Mouse (Mus musculus) myocyte (in vitro differentiated cells): ENCODE data around the gene Defb19.

Experiments used
- CEBPB ChIP-seq: IDR thresholded peaks from 2 replicates; pipeline ENCODE4 v1.6.1; 2011; ENCODE audit warnings: mild to moderate bottlenecking, moderate library complexity; ENCODE audit not compliant: poor library complexity, insufficient read depth, severe bottlenecking
- E2F4 ChIP-seq: IDR thresholded peaks from one replicate; pipeline ENCODE4 v1.6.1; 2011; ENCODE audit warnings: mild to moderate bottlenecking, control low read depth, moderate library complexity; ENCODE audit not compliant: insufficient read depth
- MAX ChIP-seq: IDR thresholded peaks from one replicate; pipeline ENCODE4 v1.6.1; 2011; ENCODE audit warnings: low read depth, mild to moderate bottlenecking, control low read depth
- MYOD1 ChIP-seq, 3 experiments: IDR thresholded peaks; one replicate each; pipeline ENCODE4 v1.6.1; 2011; ENCODE audit warnings: control low read depth in 2 of 3, low read depth in 2 of 3, mild to moderate bottlenecking in 2 of 3, moderate library complexity in 1 of 3; ENCODE audit not compliant: insufficient read length in 2 of 3, control insufficient read depth in 1 of 3
- MYOG ChIP-seq, 3 experiments: IDR thresholded peaks; one replicate each; pipeline ENCODE4 v1.6.1; 2011; ENCODE audit warnings: control low read depth in 2 of 3, low read depth in 2 of 3, mild to moderate bottlenecking in 2 of 3; ENCODE audit not compliant: insufficient read length in 2 of 3, control insufficient read depth in 1 of 3, insufficient read depth in 1 of 3
- POLR2A ChIP-seq: IDR thresholded peaks from one replicate; pipeline ENCODE4 v1.6.1; 2011; ENCODE audit warnings: low read depth, mild to moderate bottlenecking, control low read depth, moderate library complexity; ENCODE audit not compliant: insufficient read length
- POLR2AphosphoS2 ChIP-seq: IDR thresholded peaks from one replicate; pipeline ENCODE4 v1.6.1; 2011; ENCODE audit warnings: low read depth, control low read depth; ENCODE audit not compliant: insufficient read length
- REST ChIP-seq: IDR thresholded peaks from one replicate; pipeline ENCODE4 v1.6.1; 2011; ENCODE audit warnings: mild to moderate bottlenecking, control low read depth, moderate library complexity; ENCODE audit not compliant: insufficient read depth, insufficient read length
- SRF ChIP-seq: IDR thresholded peaks from one replicate; pipeline ENCODE4 v1.6.1; 2011; ENCODE audit warnings: low read depth; ENCODE audit not compliant: control insufficient read depth, insufficient read length
- TCF12 ChIP-seq: IDR thresholded peaks from one replicate; pipeline ENCODE4 v1.6.1; 2011; ENCODE audit warnings: mild to moderate bottlenecking, control low read depth; ENCODE audit not compliant: poor library complexity, insufficient read depth, severe bottlenecking
- USF1 ChIP-seq: IDR thresholded peaks from one replicate; pipeline ENCODE4 v1.6.1; 2011; ENCODE audit warnings: low read depth, mild to moderate bottlenecking, control low read depth, moderate library complexity

DNA sequence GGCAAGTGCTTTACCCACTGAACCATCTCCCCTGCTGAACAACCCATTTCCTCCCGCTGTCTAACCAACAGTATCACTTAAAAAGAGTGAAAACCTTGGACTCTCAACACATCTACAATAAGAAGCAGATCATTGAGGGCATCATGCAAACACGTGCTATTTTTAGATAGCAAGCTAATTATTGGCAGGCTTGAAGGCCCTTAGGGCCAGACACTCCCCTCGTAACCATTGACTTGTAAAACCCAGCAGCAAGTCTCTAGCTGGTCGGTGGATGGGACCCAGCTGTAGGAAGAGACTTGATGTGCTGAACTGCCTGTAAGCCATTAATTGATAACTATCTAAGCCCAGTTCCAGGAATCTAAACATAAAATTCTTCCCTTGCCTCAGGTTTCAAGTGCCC lies 36.6 kb downstream of the Defb19 start:
- TF ChIP-seq USF1, result no peak
- no peak for TF ChIP-seq MYOD1 (IDR thresholded peaks at IDR 0.05; ENCODE audit: control insufficient read depth in 1 of 3, insufficient read length in 2 of 3, low read depth in 2 of 3)
- TF ChIP-seq POLR2A, result no peak
- TF ChIP-seq POLR2AphosphoS2, result no peak
- no peak for TF ChIP-seq E2F4
- TF ChIP-seq MAX, result no peak
- no peak for TF ChIP-seq MYOG (IDR thresholded peaks at IDR 0.05; ENCODE audit: control insufficient read depth in 1 of 3, insufficient read depth in 1 of 3, insufficient read length in 2 of 3, low read depth in 2 of 3)
- TF ChIP-seq CEBPB, result no peak
- TF ChIP-seq TCF12, result no peak
- no peak for TF ChIP-seq SRF
- TF ChIP-seq REST, result no peak
